Mouse (Mus musculus) spleen, postnatal 10 days (tissue): ENCODE measurements around the gene Ntf5.
A peak's percentile ranks its signal among the peaks of the same experiment; 100 is the strongest.

Source experiments
- DNase-seq, 2 experiments: peaks; one replicate each; pipeline ENCODE4 v3.0.0; 2021 to 2022; ENCODE audit warnings: low spot score in 2 of 2

Gene Ntf5

DNA sequence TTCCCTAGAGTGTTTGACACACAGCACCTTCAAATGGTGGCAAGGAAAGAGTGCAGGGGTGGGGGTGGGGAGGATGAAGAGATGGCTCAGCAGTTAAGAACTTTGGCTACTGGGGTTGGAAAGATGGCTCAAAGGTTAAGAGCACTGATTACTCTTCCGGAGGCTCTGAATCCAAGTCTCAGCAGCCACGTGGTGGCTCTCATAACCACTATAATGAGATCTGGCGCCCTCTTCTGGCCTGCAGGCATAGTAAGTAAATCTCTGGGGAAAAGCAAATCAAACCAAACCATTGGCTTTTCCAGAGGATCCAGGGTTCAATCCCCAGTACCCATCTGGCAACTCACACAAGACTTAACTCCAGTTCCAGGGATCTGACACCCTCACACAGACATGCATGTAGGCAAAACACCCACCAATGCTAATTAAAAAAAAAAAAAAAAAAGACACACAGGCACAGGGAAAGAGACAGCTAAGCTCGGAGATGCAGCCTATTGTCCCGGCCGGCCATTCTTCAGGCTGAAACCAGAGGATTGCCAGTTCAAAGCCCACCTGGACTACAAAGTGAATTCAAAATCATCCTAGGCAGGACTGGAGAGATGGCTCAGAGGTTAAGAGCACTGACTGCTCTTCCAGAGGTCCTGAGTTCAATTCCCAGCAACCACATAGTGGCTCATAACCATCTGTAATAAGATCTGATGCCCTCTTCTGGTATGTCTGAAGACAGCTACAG, 9.8 kb upstream of the Ntf5 start:
- DNase-seq, result peak; percentile 42 to 84

DNA sequence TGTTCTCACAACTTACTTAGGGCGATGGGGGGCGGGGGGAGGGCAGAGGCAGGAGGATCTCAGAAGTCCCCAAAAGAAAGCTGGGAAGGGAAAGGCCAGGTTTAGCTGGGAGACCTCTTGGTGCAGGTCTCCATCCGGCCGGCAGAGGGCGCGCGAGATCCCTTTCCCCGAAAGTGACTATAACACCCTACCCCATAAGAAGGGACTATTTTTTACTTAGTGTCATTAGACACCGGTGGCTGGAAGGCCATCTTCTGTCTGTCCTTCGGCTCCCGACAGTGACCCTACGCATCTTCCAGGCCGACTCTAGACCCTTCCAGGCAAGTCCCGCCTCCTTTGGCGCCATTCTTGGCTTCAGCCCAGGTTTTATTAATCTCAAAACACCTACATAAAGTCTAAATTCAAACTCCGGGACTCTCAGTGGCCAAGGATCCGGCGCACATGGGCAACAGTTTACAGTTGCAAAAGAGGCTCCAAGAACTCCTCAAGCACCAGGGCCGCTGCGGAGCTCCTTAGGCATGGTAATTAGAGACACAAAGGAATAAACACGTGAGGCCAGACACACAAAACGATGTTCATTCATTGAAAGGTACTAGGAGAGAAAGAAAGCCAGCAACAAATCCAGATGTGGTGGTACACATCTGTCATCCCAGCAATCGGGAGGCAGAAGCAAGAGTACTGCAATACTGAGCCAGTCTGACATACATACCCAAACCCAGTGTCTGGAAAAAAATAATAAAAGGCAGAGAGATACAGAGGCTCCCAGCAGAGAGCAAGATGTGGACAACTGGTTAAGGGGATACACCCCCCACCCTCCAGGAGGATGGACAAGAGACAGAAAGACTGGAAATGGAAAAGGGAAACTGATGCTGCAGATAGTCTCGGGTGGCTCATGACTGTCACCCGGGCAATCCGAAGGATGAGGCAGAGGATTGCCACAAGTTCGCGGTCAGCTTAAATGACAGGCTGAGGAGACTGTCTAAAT, 8.1 kb upstream of the Ntf5 start, which contains the start of gene Kcna7:
Gene Kcna7, plus strand, starts transcription at position 563 of the 985 bp plus-strand sequence.
- peak; percentile 74 to 86 for DNase-seq

DNA sequence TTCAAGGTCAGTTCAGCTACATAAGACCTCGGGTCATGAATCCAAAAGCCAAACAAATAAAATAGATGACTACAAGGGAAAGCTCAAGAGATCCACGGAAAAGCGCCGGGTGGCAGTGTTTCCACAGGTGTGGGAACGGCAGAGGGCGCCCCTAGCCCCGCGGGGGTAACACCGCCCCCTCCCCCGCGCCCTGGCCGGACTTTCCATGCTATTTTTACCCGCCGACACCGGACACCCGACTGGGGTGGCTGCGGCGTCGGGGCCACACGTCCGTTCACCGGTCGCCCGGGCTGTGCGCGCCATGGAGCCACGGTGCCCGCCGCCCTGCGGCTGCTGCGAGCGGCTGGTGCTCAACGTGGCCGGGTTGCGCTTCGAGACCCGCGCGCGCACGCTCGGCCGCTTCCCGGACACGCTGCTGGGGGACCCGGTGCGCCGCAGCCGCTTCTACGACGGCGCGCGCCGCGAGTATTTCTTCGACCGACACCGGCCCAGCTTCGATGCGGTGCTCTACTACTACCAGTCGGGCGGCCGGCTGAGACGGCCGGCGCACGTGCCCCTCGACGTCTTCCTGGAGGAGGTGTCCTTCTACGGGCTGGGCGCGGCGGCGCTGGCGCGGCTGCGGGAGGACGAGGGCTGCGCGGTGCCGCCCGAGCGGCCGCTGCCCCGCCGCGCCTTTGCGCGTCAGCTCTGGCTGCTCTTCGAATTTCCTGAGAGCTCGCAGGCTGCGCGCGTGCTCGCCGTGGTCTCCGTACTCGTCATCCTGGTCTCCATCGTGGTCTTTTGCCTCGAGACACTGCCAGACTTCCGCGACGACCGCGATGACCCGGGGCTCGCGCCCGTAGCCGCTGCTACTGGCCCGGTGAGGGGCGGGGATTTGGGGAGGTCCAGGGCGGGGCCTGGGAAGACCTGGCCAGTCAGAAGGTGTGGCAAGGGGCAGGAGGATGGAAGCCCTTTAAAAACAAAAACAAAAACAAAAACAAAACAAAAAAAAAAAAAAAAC, 7.0 kb upstream of the Ntf5 start:
- DNase-seq, result no peak

DNA sequence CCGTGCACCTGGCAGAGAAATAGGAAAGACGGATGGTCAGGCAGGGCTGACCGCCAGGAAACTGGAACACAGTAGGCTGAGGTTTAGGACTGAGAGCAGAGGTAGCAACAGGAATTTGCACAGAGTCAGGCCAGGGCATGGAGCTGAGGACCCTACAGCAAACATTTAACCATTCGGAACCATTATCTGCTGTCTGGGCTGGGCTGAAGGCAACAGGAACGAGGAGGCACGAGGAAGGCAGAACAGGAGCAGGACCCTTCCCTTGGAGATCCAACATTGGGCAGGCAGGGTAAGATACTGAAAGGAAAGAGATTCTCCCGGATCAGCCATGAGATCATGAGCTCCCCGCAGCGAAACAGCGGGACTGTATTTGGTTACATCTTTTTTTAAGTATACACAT, 5.7 kb upstream of the Ntf5 start:
- no peak for DNase-seq

DNA sequence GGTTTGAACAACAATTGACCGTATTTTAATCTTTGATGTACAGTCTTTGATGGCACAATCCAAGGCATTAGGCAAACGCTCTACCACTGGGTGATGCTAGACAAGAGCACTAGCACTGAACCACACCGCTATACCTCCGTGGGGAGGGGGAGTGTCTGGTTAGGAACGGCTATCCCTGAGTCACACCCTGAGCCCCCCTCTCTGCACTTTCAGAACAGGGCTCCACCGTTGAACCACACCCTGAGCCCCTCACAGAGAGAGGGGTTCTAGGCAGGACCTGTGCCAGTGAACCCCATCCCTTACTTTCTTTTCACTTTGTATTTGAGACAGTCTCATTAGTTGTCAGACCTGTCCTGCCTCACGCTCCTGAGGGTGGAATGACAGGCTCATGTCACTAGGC, 5.1 kb upstream of the Ntf5 start:
- no peak for DNase-seq

DNA sequence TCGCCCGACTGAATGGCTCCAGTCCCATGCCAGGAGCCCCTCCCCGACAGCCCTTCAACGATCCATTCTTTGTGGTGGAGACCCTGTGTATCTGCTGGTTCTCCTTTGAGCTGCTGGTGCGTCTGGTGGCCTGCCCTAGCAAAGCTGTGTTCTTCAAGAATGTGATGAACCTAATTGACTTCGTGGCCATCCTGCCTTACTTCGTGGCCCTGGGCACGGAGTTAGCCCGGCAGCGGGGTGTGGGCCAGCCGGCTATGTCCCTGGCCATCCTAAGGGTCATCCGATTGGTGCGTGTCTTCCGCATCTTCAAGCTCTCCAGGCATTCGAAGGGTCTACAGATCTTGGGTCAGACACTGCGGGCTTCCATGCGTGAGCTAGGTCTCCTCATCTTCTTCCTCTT, 4.5 kb upstream of the Ntf5 start:
- DNase-seq, result no peak

DNA sequence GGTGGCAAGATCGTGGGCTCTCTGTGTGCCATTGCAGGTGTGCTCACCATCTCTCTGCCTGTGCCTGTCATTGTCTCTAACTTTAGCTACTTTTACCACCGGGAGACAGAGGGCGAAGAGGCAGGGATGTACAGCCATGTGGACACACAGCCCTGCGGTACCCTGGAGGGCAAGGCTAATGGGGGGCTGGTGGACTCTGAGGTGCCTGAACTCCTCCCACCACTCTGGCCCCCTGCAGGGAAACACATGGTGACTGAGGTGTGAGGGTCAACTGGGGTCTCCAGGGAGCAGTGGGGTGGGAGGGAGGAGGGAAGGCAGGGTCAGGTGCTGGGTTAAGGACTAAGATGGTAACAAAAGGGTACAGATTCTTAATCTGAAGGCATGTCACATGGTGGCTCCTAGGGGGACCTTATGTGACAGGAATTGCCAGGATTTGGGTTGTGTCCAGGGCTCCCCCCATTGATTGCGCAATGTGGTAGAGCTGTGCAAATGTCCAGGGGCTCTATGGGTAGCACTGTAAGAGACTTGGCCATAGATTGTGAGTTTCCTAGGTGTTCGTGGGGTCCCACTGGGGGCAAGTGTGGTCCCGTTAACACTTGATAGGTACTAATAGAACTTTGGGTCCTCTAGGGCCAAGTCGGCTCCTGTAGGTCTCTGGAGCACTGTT, 3.9 kb upstream of the Ntf5 start:
- no peak for DNase-seq

DNA sequence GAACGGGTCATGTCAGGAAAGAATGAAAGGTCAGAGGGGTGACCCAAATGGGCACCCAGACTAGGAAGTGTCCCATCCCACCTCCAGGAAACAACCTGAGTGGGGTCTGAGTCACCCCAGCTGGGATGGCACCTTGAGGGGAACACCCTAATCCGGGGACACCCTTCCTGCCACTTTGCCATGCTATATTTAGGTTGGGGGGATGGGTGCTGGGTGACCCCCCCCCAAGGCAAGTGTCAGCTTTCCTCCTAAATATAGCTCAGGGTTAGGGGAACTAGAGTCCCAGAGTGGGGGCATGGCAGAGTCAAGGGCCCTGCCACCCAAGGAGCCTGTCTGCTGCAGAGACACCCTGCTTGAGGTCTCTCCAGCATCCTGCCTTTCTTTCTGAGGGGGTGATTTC, 1.1 kb upstream of the Ntf5 start:
- DNase-seq, result no peak

DNA sequence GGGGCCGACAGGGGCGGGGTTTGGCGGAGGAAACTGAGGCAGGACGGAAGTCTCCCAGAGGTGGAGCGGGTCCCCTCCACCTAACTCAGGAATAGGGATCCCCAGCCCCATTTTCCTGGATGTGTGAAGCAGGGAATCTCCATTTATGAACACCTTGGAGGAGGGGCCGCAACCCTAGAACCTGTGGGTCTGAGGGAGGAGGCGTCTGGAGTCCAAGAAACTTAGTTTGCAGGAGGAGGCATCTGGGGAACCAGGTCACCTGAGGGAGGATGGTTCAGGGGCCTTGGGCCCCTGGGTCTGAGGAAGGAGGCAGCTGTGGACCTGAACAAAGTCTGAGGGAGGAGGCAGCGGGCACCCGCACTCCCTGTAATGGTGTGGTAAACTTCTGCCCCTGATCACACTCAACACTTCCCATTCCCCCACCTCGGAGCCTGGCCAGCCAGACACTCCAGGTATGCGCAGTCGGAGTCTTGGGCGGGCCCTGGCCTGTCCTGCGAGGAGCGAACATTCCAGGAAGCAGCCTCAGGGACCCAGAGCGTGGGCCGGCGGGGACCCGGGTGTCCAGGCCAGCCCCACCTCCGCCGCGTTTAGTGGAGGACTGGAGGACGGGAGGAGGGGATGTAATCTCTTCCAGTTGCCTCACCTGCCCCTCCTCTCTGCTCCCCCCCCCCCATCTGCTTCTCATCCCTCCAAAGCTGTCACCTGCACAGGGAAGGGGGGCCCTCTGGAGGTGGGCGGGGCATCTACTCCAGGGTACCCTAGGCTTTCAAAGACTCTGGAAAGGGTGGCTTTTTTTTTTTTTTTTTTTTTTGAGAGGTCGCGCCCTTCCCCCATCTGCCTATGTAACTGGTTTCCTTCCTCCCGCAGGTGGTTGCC, 607 bp downstream of the Ntf5 start:
- no peak for DNase-seq

DNA sequence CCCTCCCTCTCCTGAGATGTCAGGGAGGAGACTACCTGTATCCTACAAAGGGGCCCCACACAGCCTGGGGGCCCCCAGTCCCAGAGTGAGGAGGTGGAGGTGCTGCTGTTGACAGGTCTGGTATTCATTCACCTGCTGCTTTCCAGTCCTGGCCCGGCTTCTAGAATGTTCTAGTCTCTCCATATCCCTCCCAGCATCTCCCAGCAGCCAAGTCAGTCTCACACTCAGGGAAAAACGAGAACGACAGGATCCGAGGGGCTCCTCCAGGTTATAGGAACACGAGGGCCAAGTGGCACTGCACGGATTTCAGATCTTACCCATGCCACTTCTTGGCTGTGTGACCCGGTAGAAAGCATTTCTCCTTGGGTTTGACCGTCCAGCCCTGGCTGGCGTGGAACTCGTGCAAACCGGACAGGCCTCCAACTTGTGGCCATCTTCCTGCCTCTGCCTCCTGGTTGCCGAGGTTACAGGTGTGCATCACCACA, 1.3 kb downstream of the Ntf5 start:
- no peak for DNase-seq

DNA sequence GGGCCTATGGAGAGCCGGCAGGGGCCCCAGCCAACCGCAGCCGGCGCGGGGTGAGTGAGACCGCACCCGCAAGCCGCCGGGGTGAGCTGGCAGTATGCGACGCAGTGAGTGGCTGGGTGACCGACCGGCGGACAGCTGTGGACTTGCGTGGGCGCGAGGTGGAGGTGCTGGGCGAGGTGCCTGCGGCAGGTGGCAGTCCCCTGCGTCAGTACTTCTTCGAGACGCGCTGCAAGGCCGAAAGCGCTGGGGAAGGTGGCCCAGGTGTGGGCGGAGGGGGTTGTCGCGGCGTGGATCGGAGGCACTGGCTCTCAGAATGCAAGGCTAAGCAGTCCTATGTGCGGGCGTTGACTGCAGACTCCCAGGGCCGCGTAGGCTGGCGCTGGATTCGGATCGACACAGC, 2.1 kb downstream of the Ntf5 start:
- no peak for DNase-seq

DNA sequence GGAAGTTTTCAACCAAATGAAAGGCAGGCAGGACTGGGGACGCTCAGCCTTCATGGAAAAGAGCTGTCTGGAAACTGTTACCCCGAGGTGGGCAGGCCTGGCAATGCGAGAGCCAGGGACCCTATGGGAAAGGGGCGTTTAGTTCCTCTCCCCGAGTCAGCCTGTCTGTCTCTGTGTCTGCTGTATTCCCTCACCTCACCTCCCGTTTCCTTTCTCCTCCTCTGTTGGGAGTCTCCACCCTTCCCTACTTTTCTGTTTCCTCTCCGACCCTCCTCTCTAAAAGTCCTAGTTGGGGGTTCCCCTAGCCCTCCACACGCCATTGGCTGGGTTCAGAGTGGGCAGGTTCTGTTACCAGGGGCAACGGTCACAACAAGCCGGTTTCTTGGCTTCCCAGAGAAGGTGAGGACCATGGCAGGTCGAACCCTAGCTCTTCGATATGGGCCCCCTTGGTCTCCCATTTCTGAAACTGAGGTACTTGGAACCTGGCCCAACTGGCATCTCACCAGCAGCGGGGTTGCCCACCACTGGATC, 4.5 kb downstream of the Ntf5 start:
- no peak for DNase-seq

DNA sequence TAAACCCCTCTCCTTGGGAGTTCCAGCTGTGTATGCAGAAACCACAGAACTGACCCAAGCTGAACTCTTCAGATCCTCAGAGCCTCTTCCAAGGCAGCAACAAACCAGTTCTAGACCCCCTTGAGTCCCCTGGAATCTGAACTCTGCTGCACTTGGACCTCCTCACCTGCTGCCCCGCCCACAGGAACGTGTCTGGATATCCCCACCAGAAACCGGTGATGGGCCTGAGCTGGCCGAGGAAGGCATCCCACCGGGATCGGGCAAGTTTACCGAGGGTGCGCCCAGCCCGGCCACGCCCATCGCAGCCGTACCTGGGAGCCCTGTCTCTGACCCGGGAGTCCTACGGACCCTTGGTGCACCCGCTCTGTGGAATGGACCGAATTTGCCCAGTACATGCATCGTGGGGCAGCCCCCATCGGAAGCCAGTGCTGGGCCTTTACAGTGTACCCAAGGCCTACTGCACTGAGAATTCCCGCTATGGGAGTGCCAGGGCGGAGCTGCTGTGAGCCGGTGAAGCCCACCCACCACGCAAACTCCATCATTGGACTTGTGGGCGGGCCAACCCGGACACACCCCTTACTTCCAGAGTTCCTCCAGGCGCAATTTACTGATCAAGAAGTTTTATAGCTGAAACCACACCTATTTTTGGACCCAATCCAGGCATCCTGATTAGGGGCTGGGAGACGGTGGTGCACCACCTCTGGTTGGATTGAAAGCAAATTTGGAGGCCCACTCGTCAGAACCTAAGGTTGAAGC, 6.5 kb downstream of the Ntf5 start:
- no peak for DNase-seq

DNA sequence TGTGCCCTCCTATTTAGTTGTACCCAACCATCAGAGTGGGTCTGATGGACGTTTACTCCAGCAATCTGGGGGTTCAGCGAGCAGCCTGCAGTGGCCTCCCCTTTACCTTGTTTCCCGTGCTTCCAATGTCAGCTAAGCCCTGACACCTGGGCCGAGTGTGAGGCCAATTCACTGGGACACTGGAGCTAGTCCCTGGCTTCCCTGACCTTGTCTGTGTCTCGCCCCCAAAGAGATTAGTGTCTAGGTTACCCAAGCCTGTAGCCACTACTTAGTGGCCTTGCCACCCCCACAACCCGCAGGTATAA, 7.1 kb downstream of the Ntf5 start, which contains the start of gene Lhb:
Gene Lhb, plus strand, starts transcription at position 206 of the 305 bp plus-strand sequence.
- no peak for DNase-seq

DNA sequence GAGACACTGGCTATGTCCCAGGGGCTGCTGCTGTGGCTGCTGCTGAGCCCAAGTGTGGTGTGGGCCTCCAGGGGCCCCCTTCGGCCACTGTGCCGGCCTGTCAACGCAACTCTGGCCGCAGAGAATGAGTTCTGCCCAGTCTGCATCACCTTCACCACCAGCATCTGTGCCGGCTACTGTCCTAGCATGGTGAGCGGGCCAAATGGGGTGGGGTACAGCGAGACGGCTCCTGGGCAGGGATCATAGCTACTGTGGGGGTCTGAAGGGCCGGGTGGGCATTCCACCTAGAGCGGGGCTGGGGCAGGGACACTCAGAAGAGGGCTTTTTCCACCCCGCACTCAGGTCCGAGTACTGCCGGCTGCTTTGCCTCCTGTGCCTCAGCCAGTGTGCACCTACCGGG, 7.7 kb downstream of the Ntf5 start:
- DNase-seq, result no peak

DNA sequence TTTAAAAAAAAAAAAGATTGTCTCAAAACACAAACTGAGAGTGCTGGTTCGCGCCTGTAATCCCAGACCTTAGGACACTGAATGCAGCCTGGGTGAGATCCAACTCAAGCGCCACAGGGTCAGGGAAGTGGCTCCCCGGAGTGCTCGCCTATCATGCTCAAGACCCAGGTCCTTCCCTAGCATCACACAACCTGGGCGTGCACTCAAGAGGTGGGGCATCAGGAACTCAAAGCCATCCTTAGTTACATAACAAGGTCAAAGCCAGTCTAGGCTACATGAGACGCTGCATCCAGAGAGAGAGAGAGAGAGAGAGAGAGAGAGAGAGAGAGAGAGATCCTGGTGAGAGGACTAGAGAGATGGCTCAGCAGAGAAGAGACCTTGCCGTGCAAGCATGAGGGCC, 13.1 kb downstream of the Ntf5 start:
- no peak for DNase-seq

DNA sequence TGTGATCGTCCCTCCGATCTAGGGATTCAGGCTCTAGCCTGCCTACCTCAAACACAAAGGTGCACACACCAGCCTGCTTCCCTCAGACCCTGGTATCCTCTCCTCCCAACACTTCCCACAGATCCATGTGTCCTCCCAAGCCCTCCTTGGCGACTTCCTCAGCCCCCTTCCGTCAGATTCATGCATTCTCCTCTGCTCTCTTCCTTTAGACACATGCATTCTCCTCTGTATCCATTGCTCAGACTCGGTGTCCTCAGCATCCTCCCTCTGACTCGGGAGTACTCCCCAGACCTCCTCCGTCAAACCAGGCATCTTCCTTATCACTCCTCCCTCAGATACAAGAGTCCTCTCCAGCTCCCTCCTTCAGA, 20.3 kb downstream of the Ntf5 start:
- no peak for DNase-seq

DNA sequence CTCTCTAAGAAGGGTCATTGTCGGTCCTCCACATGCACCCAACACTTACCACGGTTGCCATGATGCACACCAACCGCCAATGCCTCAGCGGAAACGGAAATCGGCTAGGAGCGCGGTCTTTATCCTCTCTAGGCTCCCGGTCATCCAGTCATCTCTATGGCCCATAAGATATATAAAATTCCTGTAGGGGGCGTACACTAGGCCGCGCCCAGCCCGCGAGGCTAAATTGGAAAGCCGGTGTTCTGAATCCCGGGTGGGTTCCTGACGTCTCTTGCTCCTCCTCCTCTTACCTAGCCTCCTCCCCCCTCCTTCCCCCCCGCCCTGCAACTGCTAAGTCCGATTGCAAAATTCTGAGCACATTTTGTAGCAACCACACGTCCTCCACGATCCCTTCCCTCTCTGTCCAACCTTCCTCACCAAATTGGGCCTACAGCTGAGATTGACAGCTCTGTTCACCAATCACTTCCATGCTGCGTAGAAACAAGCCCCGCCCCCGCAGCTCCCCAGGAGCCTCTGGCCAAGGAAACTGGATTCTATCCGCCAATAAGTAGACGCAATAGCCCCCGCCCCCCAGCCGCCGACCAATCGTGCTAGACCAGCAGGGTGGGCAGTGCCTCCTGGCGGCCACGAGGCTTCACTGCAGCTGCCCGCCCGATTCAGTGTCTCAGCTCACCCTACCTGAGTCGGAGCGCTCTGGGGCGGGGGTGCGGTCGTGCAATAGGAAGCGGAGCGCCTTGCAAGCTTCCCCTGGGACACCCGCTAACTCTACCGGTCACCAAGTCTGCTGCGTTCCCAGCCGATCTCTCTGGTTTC, 20.9 kb downstream of the Ntf5 start, which contains the start of gene Gys1:
Gene Gys1, plus strand, starts transcription at position 642 of the 813 bp plus-strand sequence.
- DNase-seq, result peak; percentile 99 to 100
